Mouse (Mus musculus): ENCODE measurements at regions not wholly inside any gene's neighbourhood (a gene's known extent, or its start where the extent isn't known, plus 50 kb on each side); places are given as distances from the start of the nearest gene placed in this dataset.

- H3K27me3 ChIP-seq (replicated peaks; ENCODE audit: control insufficient read depth, insufficient read depth, low read length), result no peaks in the 10 kb centered on the region
Measured at GRCm38 (mm10) chr12:58557261-58557660, 288.2 kb upstream of the Clec14a start.

GRCm38 (mm10) chr12:58556741-58557140 lies 287.7 kb upstream of the Clec14a start:
- H3K9ac ChIP-seq (ENCODE audit: low read depth, low read length), result no peak overlapping the region
- no peak for ATAC-seq
- no peaks in the 10 kb centered on the region for H3K36me3 ChIP-seq (ENCODE audit: control insufficient read depth, insufficient read depth, low read length)
- H3K4me3 ChIP-seq (ENCODE audit: low read length), result no peak overlapping the region
- H3K27ac ChIP-seq (ENCODE audit: low read depth, low read length), result no peak overlapping the region
- 88% methylated on average over 4 of the region's 4 CpGs for WGBS
- H3K27me3 ChIP-seq (replicated peaks; ENCODE audit: control insufficient read depth, insufficient read depth, low read length), result no peaks in the 10 kb centered on the region
- no peaks in the 10 kb centered on the region for H3K4me1 ChIP-seq (ENCODE audit: control insufficient read depth, insufficient read depth, low read depth, low read length)
- no peaks in the 10 kb centered on the region for H3K9me3 ChIP-seq (ENCODE audit: control insufficient read depth, low read length)
- H3K4me2 ChIP-seq (ENCODE audit: low read length), result no peak overlapping the region

More at GRCm38 (mm10) chr12:58557261-58557660, 288.2 kb upstream of the Clec14a start:
- ATAC-seq, result no peak
- Histone ChIP-seq H3K4me3 (ENCODE audit: low read length) (no peak overlapping the region), H3K27ac (ENCODE audit: low read depth, low read length) (no peak overlapping the region), H3K36me3 (ENCODE audit: control insufficient read depth, insufficient read depth, low read length) (no peaks in the 10 kb centered on the region), H3K4me2 (ENCODE audit: low read length) (no peak overlapping the region), H3K9me3 (ENCODE audit: control insufficient read depth, low read length) (no peaks in the 10 kb centered on the region), H3K4me1 (ENCODE audit: control insufficient read depth, insufficient read depth, low read depth, low read length) (no peaks in the 10 kb centered on the region), H3K9ac (ENCODE audit: low read depth, low read length) (no peak overlapping the region)
- WGBS, result 73% methylated on average over 4 of the region's 4 CpGs

DNA sequence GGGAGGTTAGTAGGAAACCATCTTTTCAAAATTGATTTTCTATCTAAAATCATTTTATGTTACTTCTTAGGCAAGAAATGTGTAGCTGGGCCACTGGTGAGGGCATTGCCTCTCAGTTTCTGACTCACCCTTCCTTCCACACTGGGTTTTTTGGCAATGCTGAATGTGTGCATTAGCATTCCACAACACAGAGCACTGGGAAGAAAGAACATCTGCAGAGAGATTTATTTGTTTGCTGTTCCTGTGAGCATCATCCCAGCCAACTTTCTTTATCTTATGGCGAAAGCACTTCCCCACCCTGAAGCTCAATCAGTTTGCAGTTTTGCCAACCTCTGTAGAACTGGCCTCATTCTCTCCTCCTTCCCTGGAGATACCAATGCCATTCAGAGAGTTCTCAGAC lies 287.0 kb upstream of the Clec14a start:
- H3K9me3 ChIP-seq (ENCODE audit: control insufficient read depth, low read length), result no peaks in the 10 kb centered on the region
- WGBS, result 74% methylated on average over 1 of the region's 1 CpGs
- no peak overlapping the region for H3K4me2 ChIP-seq (ENCODE audit: low read length)
- no peak overlapping the region for H3K9ac ChIP-seq (ENCODE audit: low read depth, low read length)
- no peak for ATAC-seq
- no peaks in the 10 kb centered on the region for H3K36me3 ChIP-seq (ENCODE audit: control insufficient read depth, insufficient read depth, low read length)
- no peaks in the 10 kb centered on the region for H3K4me1 ChIP-seq (ENCODE audit: control insufficient read depth, insufficient read depth, low read depth, low read length)
- H3K4me3 ChIP-seq (ENCODE audit: low read length), result no peak overlapping the region
- no peak overlapping the region for H3K27ac ChIP-seq (ENCODE audit: low read depth, low read length)
- no peaks in the 10 kb centered on the region for H3K27me3 ChIP-seq (replicated peaks; ENCODE audit: control insufficient read depth, insufficient read depth, low read length)

DNA sequence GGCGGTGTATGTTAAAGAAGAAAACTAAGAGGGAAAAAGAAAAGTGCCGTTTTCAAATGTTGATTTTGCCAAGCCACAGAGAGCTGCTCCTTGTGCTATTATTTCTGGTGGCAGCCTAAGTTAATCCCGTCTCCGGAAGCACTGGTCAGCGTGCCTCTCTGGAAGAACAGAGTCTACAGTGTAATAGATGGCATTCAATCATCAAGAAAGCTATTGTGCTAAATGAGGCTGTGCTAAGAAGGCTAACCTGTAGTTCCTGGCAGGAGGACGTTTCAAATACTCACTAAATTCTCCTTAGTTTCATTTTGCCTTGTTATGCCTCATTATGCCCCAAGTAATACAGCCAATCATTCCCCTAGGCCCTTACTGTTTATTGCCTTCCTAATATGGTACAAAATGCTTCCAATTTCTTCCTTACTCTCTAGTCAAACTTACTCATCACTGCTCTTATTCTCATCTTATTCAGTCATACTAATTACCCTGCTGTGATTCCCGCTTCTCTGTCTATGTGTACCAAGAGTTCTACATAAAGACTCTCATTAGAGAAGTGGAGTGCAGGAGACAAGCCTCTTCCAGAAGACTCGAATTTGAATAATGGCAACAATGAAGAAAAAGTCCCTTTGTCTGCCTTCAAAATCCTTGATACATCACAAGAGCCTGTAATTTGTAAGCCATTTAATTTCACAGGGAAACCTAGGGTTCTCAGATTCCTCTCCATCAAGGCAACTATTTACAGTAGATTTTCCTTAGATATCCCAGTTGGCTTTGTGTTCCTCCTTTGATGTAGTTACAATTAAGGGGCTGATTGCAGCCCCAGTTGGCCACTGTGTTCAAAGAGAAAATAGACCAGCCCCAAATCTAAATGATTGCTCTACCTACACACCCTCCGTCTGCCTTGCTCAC lies 282.0 kb upstream of the Clec14a start:
- peak; percentile 58; the same call in 1 of the 2 replicates for ATAC-seq
- no peaks in the 10 kb centered on the region for H3K27me3 ChIP-seq (replicated peaks; ENCODE audit: control insufficient read depth, insufficient read depth, low read length)
- no peaks in the 10 kb centered on the region for H3K4me1 ChIP-seq (ENCODE audit: control insufficient read depth, insufficient read depth, low read depth, low read length)
- no peaks in the 10 kb centered on the region for H3K9me3 ChIP-seq (ENCODE audit: control insufficient read depth, low read length)
- no peaks in the 10 kb centered on the region for H3K36me3 ChIP-seq (ENCODE audit: control insufficient read depth, insufficient read depth, low read length)
- no peak overlapping the region for H3K4me3 ChIP-seq (ENCODE audit: low read length)
- no peak overlapping the region for H3K9ac ChIP-seq (ENCODE audit: low read depth, low read length)
- H3K4me2 ChIP-seq (ENCODE audit: low read length), result no peak overlapping the region
- 29% methylated on average over 9 of the region's 9 CpGs for WGBS
- H3K27ac ChIP-seq (ENCODE audit: low read depth, low read length), result no peak overlapping the region

GRCm38 (mm10) chr12:58545832-58546538 lies 276.9 kb upstream of the Clec14a start:
- no peaks in the 10 kb centered on the region for H3K4me1 ChIP-seq (ENCODE audit: control insufficient read depth, insufficient read depth, low read depth, low read length)
- ATAC-seq, result peak; percentile 89
- no peak overlapping the region for H3K9ac ChIP-seq (ENCODE audit: low read depth, low read length)
- H3K36me3 ChIP-seq (ENCODE audit: control insufficient read depth, insufficient read depth, low read length), result no peaks in the 10 kb centered on the region
- 59% methylated on average over 4 of the region's 4 CpGs for WGBS
- H3K4me2 ChIP-seq (ENCODE audit: low read length), result no peak overlapping the region
- H3K27me3 ChIP-seq (replicated peaks; ENCODE audit: control insufficient read depth, insufficient read depth, low read length), result no peaks in the 10 kb centered on the region
- no peak overlapping the region for H3K27ac ChIP-seq (ENCODE audit: low read depth, low read length)
- H3K9me3 ChIP-seq (ENCODE audit: control insufficient read depth, low read length), result no peaks in the 10 kb centered on the region
- H3K4me3 ChIP-seq (ENCODE audit: low read length), result no peak overlapping the region

DNA sequence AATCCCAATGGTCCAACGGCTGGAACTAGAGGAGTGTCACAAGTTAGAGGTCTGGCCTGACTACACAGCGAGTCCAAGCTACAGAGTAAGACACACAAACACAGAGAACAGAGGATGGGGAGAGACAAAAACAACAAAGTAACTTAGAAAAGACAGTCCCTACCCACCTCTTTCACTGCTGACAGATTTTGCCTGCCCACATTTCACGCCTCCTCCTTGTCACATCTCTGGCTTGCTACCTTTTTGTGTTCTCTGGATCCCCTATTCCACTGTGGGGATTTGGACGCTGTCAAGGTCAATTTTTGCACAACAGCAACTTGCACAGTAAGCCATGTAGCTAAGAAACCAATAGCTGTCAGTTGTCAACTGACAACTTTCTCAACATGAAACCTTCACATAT lies 275.8 kb upstream of the Clec14a start:
- H3K4me3 ChIP-seq (ENCODE audit: low read length), result no peak overlapping the region
- H3K27me3 ChIP-seq (replicated peaks; ENCODE audit: control insufficient read depth, insufficient read depth, low read length), result no peaks in the 10 kb centered on the region
- H3K9me3 ChIP-seq (ENCODE audit: control insufficient read depth, low read length), result no peaks in the 10 kb centered on the region
- H3K4me2 ChIP-seq (ENCODE audit: low read length), result no peak overlapping the region
- no peak overlapping the region for H3K27ac ChIP-seq (ENCODE audit: low read depth, low read length)
- no peaks in the 10 kb centered on the region for H3K4me1 ChIP-seq (ENCODE audit: control insufficient read depth, insufficient read depth, low read depth, low read length)
- H3K9ac ChIP-seq (ENCODE audit: low read depth, low read length), result no peak overlapping the region
- no peak for ATAC-seq
- 56% methylated on average over 4 of the region's 4 CpGs for WGBS
- no peaks in the 10 kb centered on the region for H3K36me3 ChIP-seq (ENCODE audit: control insufficient read depth, insufficient read depth, low read length)

DNA sequence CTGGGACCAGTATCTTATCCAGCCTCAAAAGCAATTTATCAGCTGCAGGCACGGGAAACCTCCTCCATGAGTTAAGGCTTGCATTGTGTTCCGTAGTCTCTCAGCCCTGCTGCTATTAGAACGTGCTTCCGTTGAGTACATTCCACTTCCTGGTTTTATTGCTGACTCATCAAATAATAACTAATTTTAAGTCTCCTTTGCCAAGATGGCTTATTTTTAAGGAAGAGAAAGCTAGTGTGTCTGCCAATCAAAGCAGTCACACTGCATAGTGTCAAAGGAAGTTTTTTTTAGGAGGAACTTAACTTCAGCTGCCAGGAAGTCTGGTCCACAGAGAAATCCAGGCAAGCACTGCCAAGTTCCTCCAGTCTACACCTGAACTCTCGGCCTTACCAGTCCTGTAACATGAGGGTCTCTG lies 269.2 kb upstream of the Clec14a start:
- H3K27ac ChIP-seq (ENCODE audit: low read depth, low read length), result no peak overlapping the region
- ATAC-seq, result peak; percentile 40; the same call in 1 of the 2 replicates
- H3K27me3 ChIP-seq (replicated peaks; ENCODE audit: control insufficient read depth, insufficient read depth, low read length), result no peaks in the 10 kb centered on the region
- 57% methylated on average over 5 of the region's 5 CpGs for WGBS
- no peak overlapping the region for H3K9ac ChIP-seq (ENCODE audit: low read depth, low read length)
- no peaks in the 10 kb centered on the region for H3K4me1 ChIP-seq (ENCODE audit: control insufficient read depth, insufficient read depth, low read depth, low read length)
- no peak overlapping the region for H3K4me3 ChIP-seq (ENCODE audit: low read length)
- no peaks in the 10 kb centered on the region for H3K36me3 ChIP-seq (ENCODE audit: control insufficient read depth, insufficient read depth, low read length)
- no peaks in the 10 kb centered on the region for H3K9me3 ChIP-seq (ENCODE audit: control insufficient read depth, low read length)
- no peak overlapping the region for H3K4me2 ChIP-seq (ENCODE audit: low read length)

DNA sequence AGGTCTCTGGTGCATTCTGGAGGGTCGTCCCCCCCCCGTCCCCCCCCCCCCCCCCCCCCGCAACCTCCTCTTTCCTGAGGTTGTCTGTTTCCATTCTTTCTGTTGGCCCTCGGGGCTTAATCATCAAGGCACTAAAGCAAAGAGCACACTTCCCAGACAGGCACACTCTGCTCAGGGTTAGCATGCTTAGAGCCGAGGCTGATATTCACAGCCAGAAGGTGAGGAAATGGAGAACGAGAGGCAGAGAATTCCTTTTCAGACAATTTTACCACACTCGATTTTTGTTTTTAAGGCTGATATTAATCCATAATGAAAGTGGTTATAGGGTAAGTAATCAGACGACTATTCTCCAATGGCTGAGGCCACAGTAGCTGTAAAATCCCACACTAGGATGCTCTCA lies 268.7 kb upstream of the Clec14a start:
- Histone ChIP-seq H3K9ac (ENCODE audit: low read depth, low read length) (no peak overlapping the region), H3K4me2 (ENCODE audit: low read length) (no peak overlapping the region), H3K36me3 (ENCODE audit: control insufficient read depth, insufficient read depth, low read length) (no peaks in the 10 kb centered on the region), H3K27ac (ENCODE audit: low read depth, low read length) (no peak overlapping the region), H3K27me3 (replicated peaks; ENCODE audit: control insufficient read depth, insufficient read depth, low read length) (no peaks in the 10 kb centered on the region), H3K4me1 (ENCODE audit: control insufficient read depth, insufficient read depth, low read depth, low read length) (no peaks in the 10 kb centered on the region), H3K4me3 (ENCODE audit: low read length) (no peak overlapping the region), H3K9me3 (ENCODE audit: control insufficient read depth, low read length) (no peaks in the 10 kb centered on the region)
- ATAC-seq, result no peak
- WGBS, result 71% methylated on average over 6 of the region's 8 CpGs

DNA sequence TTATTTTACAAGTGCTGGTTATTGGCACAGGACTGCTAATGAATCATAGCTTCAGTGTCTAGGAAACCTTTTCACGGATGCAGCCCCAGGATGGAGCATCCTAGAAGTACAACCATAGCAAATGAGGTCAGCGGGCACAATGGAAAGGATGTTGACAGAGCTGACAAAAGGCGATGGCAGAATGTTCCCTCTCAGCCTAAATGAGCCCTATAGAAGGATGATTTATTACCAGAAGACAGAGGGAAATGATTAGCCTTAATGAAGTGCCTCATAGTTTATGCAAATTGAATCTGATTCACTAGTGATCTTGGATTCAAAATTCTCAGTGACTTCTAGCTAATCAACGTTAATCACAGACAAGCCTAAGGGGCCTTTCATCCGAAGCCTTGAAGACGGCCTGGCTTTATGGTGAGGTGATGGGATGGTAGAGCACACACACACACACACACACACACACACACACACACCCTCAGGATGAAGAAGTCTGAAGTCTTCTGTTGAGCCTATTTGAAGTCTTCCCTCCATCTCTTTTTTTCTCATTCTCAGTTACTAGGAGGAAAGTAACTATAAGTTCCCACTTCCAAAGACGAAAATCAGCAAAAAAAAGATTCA lies 267.4 kb upstream of the Clec14a start:
- H3K4me2 ChIP-seq (ENCODE audit: low read length), result no peak overlapping the region
- no peak overlapping the region for H3K27ac ChIP-seq (ENCODE audit: low read depth, low read length)
- ATAC-seq, result peak; percentile 71
- H3K4me3 ChIP-seq (ENCODE audit: low read length), result no peak overlapping the region
- no peaks in the 10 kb centered on the region for H3K36me3 ChIP-seq (ENCODE audit: control insufficient read depth, insufficient read depth, low read length)
- no peaks in the 10 kb centered on the region for H3K9me3 ChIP-seq (ENCODE audit: control insufficient read depth, low read length)
- H3K9ac ChIP-seq (ENCODE audit: low read depth, low read length), result no peak overlapping the region
- H3K4me1 ChIP-seq (ENCODE audit: control insufficient read depth, insufficient read depth, low read depth, low read length), result no peaks in the 10 kb centered on the region
- 47% methylated on average over 7 of the region's 7 CpGs for WGBS
- H3K27me3 ChIP-seq (replicated peaks; ENCODE audit: control insufficient read depth, insufficient read depth, low read length), result no peaks in the 10 kb centered on the region
